Mouse (Mus musculus): Measurements from ENCODE around the gene Nup214.
A peak's percentile ranks its signal among the peaks of the same experiment; 100 is the strongest.
"Not testable (repeated sequence)": the region's sequence is repeated elsewhere in the genome, so short reads cannot be mapped to it uniquely, and the experiment has no call there.

The Nup214 gene

GRCm38 (mm10) chr2:31965110-31965509 lies 9.1 kb upstream of the Nup214 start:
- peak; percentile 76 for DNase-seq

- no peak for DNase-seq
Measured at GRCm38 (mm10) chr2:31966801-31967200, 7.4 kb upstream of the Nup214 start.

- DNase-seq = peak; percentile 53
Measured at GRCm38 (mm10) chr2:31972589-31972988, 1.6 kb upstream of the Nup214 start.

- DNase-seq = no peak
Measured at GRCm38 (mm10) chr2:31974809-31975371, 654 bp downstream of the Nup214 start.

GRCm38 (mm10) chr2:31987774-31988173 lies 13.5 kb downstream of the Nup214 start:
- no peak for DNase-seq

GRCm38 (mm10) chr2:31990961-31991360 lies 16.7 kb downstream of the Nup214 start:
- DNase-seq = no peak

GRCm38 (mm10) chr2:31994896-31995295 lies 20.7 kb downstream of the Nup214 start:
- no peak for DNase-seq

- DNase-seq = no peak
Measured at GRCm38 (mm10) chr2:31996060-31996459, 21.8 kb downstream of the Nup214 start.

- no peak for DNase-seq
Measured at GRCm38 (mm10) chr2:31997539-31997938, 23.3 kb downstream of the Nup214 start.

GRCm38 (mm10) chr2:31998443-31998842 lies 24.2 kb downstream of the Nup214 start:
- DNase-seq = no peak

GRCm38 (mm10) chr2:32008311-32008710 lies 34.1 kb downstream of the Nup214 start:
- no peak for DNase-seq

GRCm38 (mm10) chr2:32008716-32009115 lies 34.5 kb downstream of the Nup214 start:
- DNase-seq = no peak

- peak; percentile 24 for DNase-seq
Measured at GRCm38 (mm10) chr2:32019704-32020103, 45.5 kb downstream of the Nup214 start.

GRCm38 (mm10) chr2:32020229-32020628 lies 46.0 kb downstream of the Nup214 start:
- no peak for DNase-seq

GRCm38 (mm10) chr2:32024372-32024771 lies 50.1 kb downstream of the Nup214 start:
- no peak for DNase-seq

GRCm38 (mm10) chr2:32029636-32030035 lies 55.4 kb downstream of the Nup214 start:
- no peak for DNase-seq

- no peak for DNase-seq
Measured at GRCm38 (mm10) chr2:32033436-32033835, 59.2 kb downstream of the Nup214 start.

GRCm38 (mm10) chr2:32034206-32034605 lies 60.0 kb downstream of the Nup214 start:
- DNase-seq = no peak

- DNase-seq = no peak
Measured at GRCm38 (mm10) chr2:32037279-32037858, 63.1 kb downstream of the Nup214 start.

- DNase-seq = no peak
Measured at GRCm38 (mm10) chr2:32038661-32039081, 64.4 kb downstream of the Nup214 start.

- not testable (repeated sequence) for DNase-seq
Measured at GRCm38 (mm10) chr2:32040646-32041045, 66.4 kb downstream of the Nup214 start.

GRCm38 (mm10) chr2:32041087-32041486 lies 66.9 kb downstream of the Nup214 start:
- no peak for DNase-seq

GRCm38 (mm10) chr2:32043836-32044235 lies 69.6 kb downstream of the Nup214 start:
- no peak for DNase-seq

GRCm38 (mm10) chr2:32045375-32045774 lies 71.1 kb downstream of the Nup214 start:
- DNase-seq = no peak

GRCm38 (mm10) chr2:32046009-32046408 lies 71.8 kb downstream of the Nup214 start:
- peak; percentile 12 for DNase-seq

All from kidney, adult 18-20 months (tissue).